Mouse (Mus musculus): ENCODE results near the gene Olfr1359. TPM values are rescaled to one million over a fixed set of nuclear protein-coding genes. Genes with fewer than 3 reads are reported as not detected.
A peak's percentile ranks its signal among the peaks of the same experiment; 100 is the strongest.

Olfr1359 gene
- polyA plus RNA-seq (2014; fragmentation: Nextera tagmentation; extraction: Ambion mirVana): not detected in 2 replicates

GRCm38 (mm10) chr13:21697811-21698210 lies at the start of gene Olfr1359:
TSS of gene Olfr1359 (plus strand) at chr13:21698111.
- Histone ChIP-seq H3K27me3 (ENCODE audit: control insufficient read depth, insufficient read depth, low read length) (no peaks in the 10 kb centered on the region), H3K4me2 (no peak within 1 kb of the TSS)
- ATAC-seq (replicated peaks; ENCODE audit: insufficient number of reproducible peaks, low FRiP score, low TSS enrichment): no peak

GRCm38 (mm10) chr13:21663286-21663685 lies 34.6 kb upstream of the Olfr1359 start, which contains the start of gene Olfr1361:
TSS of gene Olfr1361 (minus strand) at chr13:21663386.
- WGBS (ENCODE audit: insufficient replicate concordance): 68% methylated on average over 2 of the region's 2 CpGs
- no peak for ATAC-seq (replicated peaks; ENCODE audit: insufficient number of reproducible peaks, low FRiP score, low TSS enrichment)
- H3K9ac ChIP-seq (ENCODE audit: low read depth, low read length): no peak within 1 kb of the TSS
- no peak within 1 kb of the TSS for H3K4me3 ChIP-seq (ENCODE audit: low read depth, low read length)
- no peak within 1 kb of the TSS for H3K4me2 ChIP-seq
- H3K27me3 ChIP-seq (ENCODE audit: control insufficient read depth, insufficient read depth, low read length): no peaks in the 10 kb centered on the region
- H3K36me3 ChIP-seq (ENCODE audit: control insufficient read depth, insufficient read depth, low read length): no peaks in the 10 kb centered on the region
- no peaks in the 10 kb centered on the region for H3K4me1 ChIP-seq (ENCODE audit: control insufficient read depth, insufficient read depth, low read length)
- no peaks in the 10 kb centered on the region for H3K9me3 ChIP-seq (replicated peaks; ENCODE audit: control insufficient read depth, low read length)
- no peak within 1 kb of the TSS for H3K27ac ChIP-seq (ENCODE audit: low read depth, low read length)

More at GRCm38 (mm10) chr13:21697811-21698210, at the start of gene Olfr1359:
- Histone ChIP-seq H3K4me3 (ENCODE audit: low read depth, low read length) (no peak within 1 kb of the TSS), H3K9me3 (replicated peaks; ENCODE audit: control insufficient read depth, low read length) (no peaks in the 10 kb centered on the region), H3K27ac (ENCODE audit: low read depth, low read length) (no peak within 1 kb of the TSS), H3K9ac (ENCODE audit: low read depth, low read length) (no peak within 1 kb of the TSS), H3K4me1 (ENCODE audit: control insufficient read depth, insufficient read depth, low read length) (no peaks in the 10 kb centered on the region), H3K36me3 (ENCODE audit: control insufficient read depth, insufficient read depth, low read length) (no peaks in the 10 kb centered on the region)

- WGBS (ENCODE audit: insufficient replicate concordance): 66% methylated on average over 2 of the region's 2 CpGs
- ATAC-seq (replicated peaks; ENCODE audit: insufficient number of reproducible peaks, low FRiP score, low TSS enrichment): no peak
- H3K9ac ChIP-seq (ENCODE audit: low read depth, low read length): no peak within 1 kb of the TSS
- no peak within 1 kb of the TSS for H3K27ac ChIP-seq (ENCODE audit: low read depth, low read length)
- no peaks in the 10 kb centered on the region for H3K27me3 ChIP-seq (ENCODE audit: control insufficient read depth, insufficient read depth, low read length)
- H3K4me1 ChIP-seq (ENCODE audit: control insufficient read depth, insufficient read depth, low read length): no peaks in the 10 kb centered on the region
- no peak within 1 kb of the TSS for H3K4me3 ChIP-seq (ENCODE audit: low read depth, low read length)
- no peaks in the 10 kb centered on the region for H3K9me3 ChIP-seq (replicated peaks; ENCODE audit: control insufficient read depth, low read length)
- no peak within 1 kb of the TSS for H3K4me2 ChIP-seq
- H3K36me3 ChIP-seq (ENCODE audit: control insufficient read depth, insufficient read depth, low read length): no peaks in the 10 kb centered on the region
These were observed 20.6 kb upstream of the Olfr1359 start, which contains the start of gene Olfr1360 for GRCm38 (mm10) chr13:21677305-21677704. TSS of gene Olfr1360 (minus strand) at chr13:21677405.

GRCm38 (mm10) chr13:21706669-21707068 lies 8.8 kb downstream of the Olfr1359 start:
- Histone ChIP-seq H3K27ac (ENCODE audit: low read depth, low read length) (no peak overlapping the region), H3K4me3 (ENCODE audit: low read depth, low read length) (no peak overlapping the region), H3K9me3 (replicated peaks; ENCODE audit: control insufficient read depth, low read length) (no peaks in the 10 kb centered on the region), H3K4me1 (ENCODE audit: control insufficient read depth, insufficient read depth, low read length) (no peaks in the 10 kb centered on the region; the same call in 1 of the 2 replicates), H3K4me2 (no peak overlapping the region), H3K27me3 (ENCODE audit: control insufficient read depth, insufficient read depth, low read length) (no peaks in the 10 kb centered on the region), H3K9ac (ENCODE audit: low read depth, low read length) (no peak overlapping the region), H3K36me3 (ENCODE audit: control insufficient read depth, insufficient read depth, low read length) (no peaks in the 10 kb centered on the region)
- no peak for ATAC-seq (replicated peaks; ENCODE audit: insufficient number of reproducible peaks, low FRiP score, low TSS enrichment)
- 71% methylated on average over 4 of the region's 4 CpGs for WGBS (ENCODE audit: insufficient replicate concordance)

- H3K4me1 ChIP-seq (ENCODE audit: control insufficient read depth, insufficient read depth, low read length): peaks cover 3% of the 10 kb centered on the region
- peak overlapping the region; percentile 75 for H3K27ac ChIP-seq (ENCODE audit: low read depth, low read length)
- H3K9me3 ChIP-seq (replicated peaks; ENCODE audit: control insufficient read depth, low read length): no peaks in the 10 kb centered on the region
- peak overlapping the region; percentile 76 for H3K4me3 ChIP-seq (ENCODE audit: low read depth, low read length)
- H3K4me2 ChIP-seq: peak overlapping the region; percentile 44
- H3K9ac ChIP-seq (ENCODE audit: low read depth, low read length): peak overlapping the region; percentile 79
- ATAC-seq (replicated peaks; ENCODE audit: insufficient number of reproducible peaks, low FRiP score, low TSS enrichment): peak; percentile 84
- H3K36me3 ChIP-seq (ENCODE audit: control insufficient read depth, insufficient read depth, low read length): no peaks in the 10 kb centered on the region
- under 1% methylated on average over 32 of the region's 32 CpGs for WGBS (ENCODE audit: insufficient replicate concordance)
- no peaks in the 10 kb centered on the region for H3K27me3 ChIP-seq (ENCODE audit: control insufficient read depth, insufficient read depth, low read length)
These were observed 12.3 kb downstream of the Olfr1359 start for GRCm38 (mm10) chr13:21710031-21710711.

- peak overlapping the region; percentile 71 for H3K9ac ChIP-seq (ENCODE audit: low read depth, low read length)
- peaks cover 5% of the 10 kb centered on the region for H3K4me1 ChIP-seq (ENCODE audit: control insufficient read depth, insufficient read depth, low read length)
- no peaks in the 10 kb centered on the region for H3K27me3 ChIP-seq (ENCODE audit: control insufficient read depth, insufficient read depth, low read length)
- peak overlapping the region; percentile 76 for H3K4me2 ChIP-seq
- WGBS (ENCODE audit: insufficient replicate concordance): 3% methylated on average over 22 of the region's 22 CpGs
- H3K9me3 ChIP-seq (replicated peaks; ENCODE audit: control insufficient read depth, low read length): no peaks in the 10 kb centered on the region
- peak; percentile 79 for ATAC-seq (replicated peaks; ENCODE audit: insufficient number of reproducible peaks, low FRiP score, low TSS enrichment)
- H3K36me3 ChIP-seq (ENCODE audit: control insufficient read depth, insufficient read depth, low read length): no peaks in the 10 kb centered on the region
- H3K27ac ChIP-seq (ENCODE audit: low read depth, low read length): peak overlapping the region; percentile 41; the same call in 1 of the 2 replicates
- H3K4me3 ChIP-seq (ENCODE audit: low read depth, low read length): peak overlapping the region; percentile 76
These were observed 13.1 kb downstream of the Olfr1359 start for GRCm38 (mm10) chr13:21710821-21711525.

- Histone ChIP-seq H3K9ac (ENCODE audit: low read depth, low read length) (peak overlapping the region; percentile 71; the same call in 1 of the 2 replicates), H3K4me1 (ENCODE audit: control insufficient read depth, insufficient read depth, low read length) (peaks cover 5% of the 10 kb centered on the region)
- 29% methylated on average over 4 of the region's 4 CpGs for WGBS (ENCODE audit: insufficient replicate concordance)
These were observed 13.8 kb downstream of the Olfr1359 start for GRCm38 (mm10) chr13:21711698-21712097.

GRCm38 (mm10) chr13:21714725-21715124 lies 16.8 kb downstream of the Olfr1359 start:
- Histone ChIP-seq H3K4me1 (ENCODE audit: control insufficient read depth, insufficient read depth, low read length) (peaks cover 5% of the 10 kb centered on the region), H3K27ac (ENCODE audit: low read depth, low read length) (peak overlapping the region; percentile 96), H3K36me3 (ENCODE audit: control insufficient read depth, insufficient read depth, low read length) (no peaks in the 10 kb centered on the region), H3K9me3 (replicated peaks; ENCODE audit: control insufficient read depth, low read length) (no peaks in the 10 kb centered on the region), H3K27me3 (ENCODE audit: control insufficient read depth, insufficient read depth, low read length) (no peaks in the 10 kb centered on the region), H3K4me2 (peak overlapping the region; percentile 87), H3K4me3 (ENCODE audit: low read depth, low read length) (peak overlapping the region; percentile 49), H3K9ac (ENCODE audit: low read depth, low read length) (peak overlapping the region; percentile 81)
- ATAC-seq (replicated peaks; ENCODE audit: insufficient number of reproducible peaks, low FRiP score, low TSS enrichment): no peak
- WGBS (ENCODE audit: insufficient replicate concordance): under 1% methylated on average over 7 of the region's 7 CpGs

More at GRCm38 (mm10) chr13:21711698-21712097, 13.8 kb downstream of the Olfr1359 start:
- Histone ChIP-seq H3K27ac (ENCODE audit: low read depth, low read length) (no peak overlapping the region), H3K27me3 (ENCODE audit: control insufficient read depth, insufficient read depth, low read length) (no peaks in the 10 kb centered on the region), H3K4me2 (peak overlapping the region; percentile 76), H3K36me3 (ENCODE audit: control insufficient read depth, insufficient read depth, low read length) (no peaks in the 10 kb centered on the region), H3K4me3 (ENCODE audit: low read depth, low read length) (peak overlapping the region; percentile 76), H3K9me3 (replicated peaks; ENCODE audit: control insufficient read depth, low read length) (no peaks in the 10 kb centered on the region)
- no peak for ATAC-seq (replicated peaks; ENCODE audit: insufficient number of reproducible peaks, low FRiP score, low TSS enrichment)

All from heart, embryonic 11.5 days (tissue).